In genomic region chr12:83950840-83951701, GRCm38 (mm10) we compare ENCODE assay signal across 9 mouse cellular contexts. TPM values are rescaled to one million over a fixed set of nuclear protein-coding genes. Genes with fewer than 3 reads are reported as not detected.
A peak's percentile ranks its signal among the peaks of the same experiment; 100 is the strongest.
DNase-seq lines count a peak whose midpoint lies in the region; ATAC-seq and TF ChIP-seq lines count a peak whose summit lies in the region.
"Had no signal": no experiment of that assay in that cellular context is flagged by ENCODE, and none has a peak within 500 bp of the region (broad histone marks: within the 10 kb centered on the region; RNA-seq: fewer than 3 reads in every experiment).

No protein-coding gene starts in this region.

- no peaks in the 10 kb centered on the region for H3K9me3 ChIP-seq in kidney, postnatal 0 days (replicated peaks; ENCODE audit: low read length)
- H3K9me3 ChIP-seq in liver, embryonic 15.5 days (replicated peaks), result no peaks in the 10 kb centered on the region

- peak overlapping the region; percentile 86 for H3K4me2 ChIP-seq in kidney, postnatal 0 days (ENCODE audit: low read length)
- peak overlapping the region; percentile 97 for H3K4me2 ChIP-seq in liver, embryonic 15.5 days

- DNase-seq in CD4-positive, CD25-positive, alpha-beta regulatory T cell, adult 2 months (ENCODE audit: low read depth, low spot score), result peak; percentile 58
- peak; percentile 56 for DNase-seq in ZHBTc4 (ENCODE audit: low read depth, low spot score)
- DNase-seq in embryo, embryonic 11 days, result peak; percentile 74
- DNase-seq in heart, adult 2 months, result peak in 1 of 2 experiments; percentile 58
- DNase-seq in kidney, postnatal 0 days (ENCODE audit: low spot score), result peak; percentile 47
- peak; percentile 55 for DNase-seq in thymus, postnatal 14 days

- 1% methylated on average over 108 of the region's 116 CpGs for WGBS in heart, adult 2 months
- under 1% methylated on average over 107 of the region's 116 CpGs for WGBS in kidney, postnatal 0 days
- under 1% methylated on average over 116 of the region's 116 CpGs for WGBS in liver, embryonic 15.5 days (ENCODE audit: insufficient replicate concordance)

- no peaks in the 10 kb centered on the region for H3K27me3 ChIP-seq in heart, adult 2 months (ENCODE audit: control insufficient read depth, insufficient read depth, low read length)
- no peaks in the 10 kb centered on the region for H3K27me3 ChIP-seq in kidney, postnatal 0 days (ENCODE audit: insufficient read depth, low read length)
- no peaks in the 10 kb centered on the region for H3K27me3 ChIP-seq in liver, embryonic 15.5 days

- peak; percentile 56 for ATAC-seq in kidney, postnatal 0 days (replicated peaks; ENCODE audit: low FRiP score, low read depth)
- ATAC-seq in liver, embryonic 15.5 days (ENCODE audit: insufficient read depth), result peak; percentile 51
- ATAC-seq in neutrophil, adult 5-6 weeks (ENCODE audit: extremely low read depth, insufficient number of reproducible peaks, low FRiP score, poor library complexity, severe bottlenecking), result peak; percentile 25; the same call in 1 of the 2 replicates

- peak overlapping the region; percentile 87 for H3K27ac ChIP-seq in heart, adult 2 months
- peak overlapping the region; percentile 72 for H3K27ac ChIP-seq in kidney, postnatal 0 days
- peak overlapping the region; percentile 77 for H3K27ac ChIP-seq in liver, embryonic 15.5 days (replicated peaks)

- TF ChIP-seq CTCF in heart, adult 2 months (IDR thresholded peaks at IDR 0.05), result no peak
- no peak for TF ChIP-seq CTCF in kidney, postnatal 0 days (IDR thresholded peaks at IDR 0.05; ENCODE audit: low read depth)

- peak overlapping the region; percentile 80 for H3K9ac ChIP-seq in heart, adult 2 months (ENCODE audit: low read depth, low read length)
- H3K9ac ChIP-seq in kidney, postnatal 0 days (ENCODE audit: low read depth, low read length), result peak overlapping the region; percentile 68
- peak overlapping the region; percentile 77 for H3K9ac ChIP-seq in liver, embryonic 15.5 days

- H3K4me3 ChIP-seq in heart, adult 2 months, result peak overlapping the region; percentile 98
- peak overlapping the region; percentile 59 for H3K4me3 ChIP-seq in kidney, postnatal 0 days (replicated peaks; ENCODE audit: low read depth, low read length)
- H3K4me3 ChIP-seq in liver, embryonic 15.5 days (replicated peaks), result peak overlapping the region; percentile 81

- peaks cover 4% of the 10 kb centered on the region for H3K36me3 ChIP-seq in heart, adult 2 months (ENCODE audit: control insufficient read depth, insufficient read depth, low read length)
- no peaks in the 10 kb centered on the region for H3K36me3 ChIP-seq in kidney, postnatal 0 days (ENCODE audit: insufficient read depth, low read length)
- H3K36me3 ChIP-seq in liver, embryonic 15.5 days (replicated peaks), result 0 out of 2 replicates have a peak, but pooled peaks cover 7% of the 10 kb centered on the region

- peaks cover 12% of the 10 kb centered on the region for H3K4me1 ChIP-seq in heart, adult 2 months (ENCODE audit: control insufficient read depth, insufficient read depth, low read length)
- peaks cover 13% of the 10 kb centered on the region for H3K4me1 ChIP-seq in kidney, postnatal 0 days (replicated peaks; ENCODE audit: insufficient read depth, low read length)
- peaks cover 63% of the 10 kb centered on the region for H3K4me1 ChIP-seq in liver, embryonic 15.5 days (replicated peaks)

- intact Hi-C loops in heart, adult 2 months (cut with DNase I), result loop anchor here (2.0 kb wide), 1 partner anchor 30 kb away; the partner anchor contains the start of gene Numb

- TF ChIP-seq POLR2A in heart, adult 2 months (IDR thresholded peaks at IDR 0.05; ENCODE audit: insufficient read depth, low read depth, low read length), result no peak

- no peaks in the 10 kb centered on the region; the same call in none of the 2 replicates for H3K79me2 ChIP-seq in heart, adult 2 months (replicated peaks; ENCODE audit: control insufficient read depth, insufficient read depth, low read length)

- no peak for TF ChIP-seq EP300 in heart, adult 2 months (IDR thresholded peaks at IDR 0.05; ENCODE audit: insufficient read depth, low read depth, low read length)

RNA-seq across cellular contexts. Expression of gene Riox1, which starts 0.7 kb away (rescaled TPM):
- 1 to 10 TPM; 4.4 to 4.7 TPM for total RNA-seq in heart, adult 2 months (2021)
- polyA plus RNA-seq in heart, adult 2 months (2012; rRNA removed), result 2.8 and 3.4 TPM in 2 replicates
- 12.3 and 13.0 TPM in 2 replicates for polyA plus RNA-seq in kidney, postnatal 0 days (2015; fragmentation: Nextera tagmentation; extraction: Ambion mirVana)
- 7.1 and 7.8 TPM in 2 replicates for polyA plus RNA-seq in liver, embryonic 15.5 days (2015; fragmentation: Nextera tagmentation; extraction: Ambion mirVana)
- 9.5 and 11.4 TPM in 2 replicates for total RNA-seq in neutrophil, adult 5-6 weeks (2017)

RNA-seq across cellular contexts. Expression of gene Numb, which starts 29.3 kb away (rescaled TPM):
- total RNA-seq in heart, adult 2 months (2021), result 10 to 100 TPM; 31.6 to 32.3 TPM
- 31.1 and 38.1 TPM in 2 replicates for polyA plus RNA-seq in heart, adult 2 months (2012; rRNA removed)
- polyA plus RNA-seq in kidney, postnatal 0 days (2015; fragmentation: Nextera tagmentation; extraction: Ambion mirVana), result 28.7 and 31.5 TPM in 2 replicates
- polyA plus RNA-seq in liver, embryonic 15.5 days (2015; fragmentation: Nextera tagmentation; extraction: Ambion mirVana), result 15.0 and 15.9 TPM in 2 replicates
- 67.8 and 86.4 TPM in 2 replicates for total RNA-seq in neutrophil, adult 5-6 weeks (2017)

RNA-seq across cellular contexts. Expression of gene Heatr4, which starts 33.6 kb away (rescaled TPM):
- not detected for total RNA-seq in heart, adult 2 months (2021)
- not detected in 2 replicates for polyA plus RNA-seq in heart, adult 2 months (2012; rRNA removed)
- not detected in 2 replicates for polyA plus RNA-seq in kidney, postnatal 0 days (2015; fragmentation: Nextera tagmentation; extraction: Ambion mirVana)
- not detected in 2 replicates for polyA plus RNA-seq in liver, embryonic 15.5 days (2015; fragmentation: Nextera tagmentation; extraction: Ambion mirVana)
- not detected in 2 replicates for total RNA-seq in neutrophil, adult 5-6 weeks (2017)
- total RNA-seq: hematopoietic stem cell, adult 5-6 weeks had no signal

RNA-seq across cellular contexts. Expression of gene Acot2, which starts 36.6 kb away (rescaled TPM):
- total RNA-seq in heart, adult 2 months (2021), result 100 to 1,000 TPM; 112 to 114 TPM
- polyA plus RNA-seq in heart, adult 2 months (2012; rRNA removed), result 44.4 and 52.6 TPM in 2 replicates
- 64.8 and 71.9 TPM in 2 replicates for polyA plus RNA-seq in kidney, postnatal 0 days (2015; fragmentation: Nextera tagmentation; extraction: Ambion mirVana)
- polyA plus RNA-seq in liver, embryonic 15.5 days (2015; fragmentation: Nextera tagmentation; extraction: Ambion mirVana), result 12.4 and 12.6 TPM in 2 replicates
- total RNA-seq in neutrophil, adult 5-6 weeks (2017), result 24.1 and 25.2 TPM in 2 replicates

RNA-seq across cellular contexts. Expression of gene Acot1, which starts 58.2 kb away (rescaled TPM):
- 10 to 100 TPM; 53.0 to 54.4 TPM for total RNA-seq in heart, adult 2 months (2021)
- polyA plus RNA-seq in heart, adult 2 months (2012; rRNA removed), result 8.1 and 22.9 TPM in 2 replicates
- polyA plus RNA-seq in kidney, postnatal 0 days (2015; fragmentation: Nextera tagmentation; extraction: Ambion mirVana), result 176 and 184 TPM in 2 replicates
- polyA plus RNA-seq in liver, embryonic 15.5 days (2015; fragmentation: Nextera tagmentation; extraction: Ambion mirVana), result 35.8 and 44.5 TPM in 2 replicates
- total RNA-seq in neutrophil, adult 5-6 weeks (2017), result 12.5 and 13.2 TPM in 2 replicates
